Mouse (Mus musculus) liver, postnatal 0 days (tissue): ENCODE measurements around the gene Nckap1l. TPM values are rescaled to one million over a fixed set of nuclear protein-coding genes. Genes with fewer than 3 reads are reported as not detected.
A peak's percentile ranks its signal among the peaks of the same experiment; 100 is the strongest.

ENCODE experiments used
- ATAC-seq: fragments of 200-750 bp; cut with Nextera tagmentation; 2 replicates; pipeline ENCODE4 v1.8.0; 2017; ENCODE audit warnings: mild to moderate bottlenecking, moderate library complexity
- DNase-seq: peaks from one replicate; pipeline ENCODE4 v3.0.0-alpha.2; 2016
- H3K27ac ChIP-seq: fragments of 300-500 bp; sonication (generic); 2 replicates; pipeline ENCODE4 v1.5.1; 2014; ENCODE audit warnings: antibody characterized with exemption, moderate library complexity, mild to moderate bottlenecking, low read depth
- H3K27me3 ChIP-seq: fragments of 300-500 bp; sonication (generic); 2 replicates; pipeline ENCODE4 v1.6.1; 2014; ENCODE audit warnings: low read length, control low read depth, mixed read lengths; ENCODE audit not compliant: insufficient read depth
- H3K36me3 ChIP-seq: fragments of 300-500 bp; sonication (generic); replicated peaks from 2 replicates; pipeline ENCODE4 v1.6.1; 2014; ENCODE audit warnings: mild to moderate bottlenecking, control low read depth, low read length, moderate library complexity, mixed read lengths; ENCODE audit not compliant: insufficient read depth
- H3K4me1 ChIP-seq: fragments of 300-500 bp; sonication (generic); 2 replicates; pipeline ENCODE4 v1.6.1; 2014; ENCODE audit warnings: antibody characterized with exemption, mild to moderate bottlenecking, control low read depth; ENCODE audit not compliant: insufficient read depth
- H3K4me2 ChIP-seq: fragments of 300-500 bp; sonication (generic); 2 replicates; pipeline ENCODE4 v1.6.1; 2014; ENCODE audit warnings: low read depth, mild to moderate bottlenecking, low read length, moderate library complexity, mixed read lengths
- H3K4me3 ChIP-seq: fragments of 300-500 bp; sonication (generic); 2 replicates; pipeline ENCODE4 v1.5.1; 2014; ENCODE audit warnings: low read depth, low read length
- H3K9ac ChIP-seq: fragments of 300-500 bp; sonication (generic); replicated peaks from 2 replicates; pipeline ENCODE4 v1.6.1; 2014; ENCODE audit warnings: mild to moderate bottlenecking, moderate library complexity
- H3K9me3 ChIP-seq: fragments of 300-500 bp; sonication (generic); 2 replicates; pipeline ENCODE4 v1.6.1; 2016; ENCODE audit warnings: mild to moderate bottlenecking, control low read depth, low read length, mixed read lengths
- CTCF ChIP-seq: sonication (generic); IDR thresholded peaks from 2 replicates; pipeline ENCODE4 v1.5.1; 2016; ENCODE audit warnings: antibody characterized with exemption, low read depth
- EP300 ChIP-seq: IDR thresholded peaks from 2 replicates; pipeline ENCODE4 v1.6.1; 2016; ENCODE audit warnings: antibody characterized with exemption, low read depth, mild to moderate bottlenecking
- WGBS: fragments of 180-500 bp; shearing (Covaris S2); extraction: QIAGEN DNeasy Blood & Tissue Kit; methylation state at CpG from one replicate; pipeline ENCODE4 v1.1.7; 2014; ENCODE audit not compliant: insufficient replicate concordance; 5-methylcytosine and 5-hydroxymethylcytosine counted together
- polyA plus RNA-seq: library from polyadenylated mRNA; unstranded; fragments of >200 nt; fragmentation: Nextera tagmentation; extraction: Ambion mirVana; gene quantifications from 2 replicates; pipeline ENCODE4 v1.2.1, GENCODE M21; 2015

The Nckap1l gene
- polyA plus RNA-seq, 1 experiment from 2014 or later = 6.8 TPM

DNA sequence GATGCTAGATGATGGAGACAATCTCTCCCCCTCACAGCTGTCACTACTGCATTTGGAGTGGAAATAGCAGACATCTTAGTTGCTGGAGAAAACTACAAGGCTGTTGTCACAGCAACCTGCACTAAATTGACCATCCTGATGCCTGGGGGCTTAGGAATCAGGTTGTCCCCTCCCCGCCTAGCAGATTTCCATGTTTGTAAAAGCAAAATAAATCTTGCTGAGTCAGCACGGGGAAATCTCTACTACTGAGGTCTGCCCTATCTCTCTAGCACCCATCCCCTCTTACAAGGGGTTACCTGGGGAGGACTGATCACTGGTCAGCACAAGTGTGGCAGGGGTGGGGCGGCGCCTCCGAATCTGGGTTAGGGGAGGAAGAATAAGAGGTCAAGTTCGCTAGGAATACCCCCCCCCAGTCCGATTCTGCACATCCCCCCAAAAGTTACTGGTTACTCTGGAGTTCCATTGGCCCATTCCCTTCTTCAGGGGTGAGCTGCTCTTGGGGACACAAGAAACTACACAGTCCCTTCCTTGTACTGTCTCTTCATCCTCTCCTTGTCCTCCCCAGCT lies 80.5 kb downstream of the Nckap1l start:
- ATAC-seq = no peak

DNA sequence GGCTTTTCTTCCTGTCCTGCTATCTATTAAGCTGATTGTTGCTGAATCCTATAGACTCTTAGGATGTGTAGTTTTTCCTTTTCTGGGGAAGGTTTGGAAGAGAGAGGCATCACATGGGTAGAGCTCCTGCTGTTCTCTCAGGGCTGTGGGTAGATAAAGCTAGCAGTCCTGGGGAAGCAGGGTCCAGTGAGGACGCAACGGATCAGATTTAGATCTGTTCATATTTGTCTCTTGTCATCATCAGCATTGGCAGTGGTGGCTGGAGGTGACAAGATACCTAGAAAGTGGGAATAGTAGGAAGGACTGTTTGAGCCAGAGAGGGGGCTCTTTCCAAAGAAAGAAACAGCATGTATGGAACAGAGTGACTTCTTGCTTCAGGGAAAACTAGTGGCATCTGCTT lies 81.4 kb downstream of the Nckap1l start:
- no peaks in the 10 kb centered on the region for H3K4me1 ChIP-seq
- H3K36me3 ChIP-seq = no peaks in the 10 kb centered on the region
- no peak overlapping the region for H3K9ac ChIP-seq
- TF ChIP-seq CTCF (no peak), EP300 (no peak)
- H3K9me3 ChIP-seq = no peaks in the 10 kb centered on the region
- 59% methylated on average over 2 of the region's 2 CpGs for WGBS
- no peak for ATAC-seq
- no peak overlapping the region for H3K4me2 ChIP-seq
- H3K4me3 ChIP-seq = no peak overlapping the region
- no peak for DNase-seq
- no peak overlapping the region for H3K27ac ChIP-seq
- H3K27me3 ChIP-seq = peaks cover 24% of the 10 kb centered on the region

More for the DNA sequence above, 80.5 kb downstream of the Nckap1l start:
- H3K27me3 ChIP-seq = peaks cover 24% of the 10 kb centered on the region
- DNase-seq = no peak
- no peaks in the 10 kb centered on the region for H3K9me3 ChIP-seq
- 73% methylated on average over 7 of the region's 7 CpGs for WGBS
- no peak overlapping the region for H3K4me3 ChIP-seq
- no peak overlapping the region for H3K9ac ChIP-seq
- TF ChIP-seq EP300 (no peak), CTCF (no peak)
- H3K27ac ChIP-seq = no peak overlapping the region
- no peaks in the 10 kb centered on the region for H3K4me1 ChIP-seq
- no peaks in the 10 kb centered on the region for H3K36me3 ChIP-seq
- H3K4me2 ChIP-seq = no peak overlapping the region

DNA sequence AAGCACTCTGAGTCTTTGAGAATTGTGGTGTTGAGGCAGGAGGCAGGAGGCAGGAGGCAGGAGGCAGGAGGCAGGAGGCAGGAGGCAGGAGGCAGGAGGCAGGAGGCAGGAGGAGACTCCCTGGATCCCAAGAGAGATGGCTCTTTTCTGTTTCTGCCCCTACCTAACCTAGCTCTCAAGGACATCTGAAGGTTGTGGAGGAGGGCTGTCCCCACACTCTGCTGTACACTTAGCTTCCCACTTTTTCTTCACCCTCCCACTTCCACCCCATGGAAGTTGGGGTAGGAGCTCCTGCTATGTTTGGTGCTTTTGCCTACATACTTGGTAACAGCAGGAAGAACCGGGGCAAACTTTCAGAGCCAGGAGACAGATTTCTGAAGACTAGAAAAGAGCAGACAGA lies 82.2 kb downstream of the Nckap1l start:
- no peaks in the 10 kb centered on the region for H3K9me3 ChIP-seq
- 62% methylated on average over 1 of the region's 1 CpGs for WGBS
- peaks cover 24% of the 10 kb centered on the region for H3K27me3 ChIP-seq
- H3K9ac ChIP-seq = no peak overlapping the region
- no peak overlapping the region for H3K4me2 ChIP-seq
- no peaks in the 10 kb centered on the region for H3K36me3 ChIP-seq
- H3K4me3 ChIP-seq = no peak overlapping the region
- no peak for TF ChIP-seq CTCF
- no peak for TF ChIP-seq EP300
- H3K4me1 ChIP-seq = no peaks in the 10 kb centered on the region
- DNase-seq = peak; percentile 5
- ATAC-seq = no peak
- no peak overlapping the region for H3K27ac ChIP-seq

DNA sequence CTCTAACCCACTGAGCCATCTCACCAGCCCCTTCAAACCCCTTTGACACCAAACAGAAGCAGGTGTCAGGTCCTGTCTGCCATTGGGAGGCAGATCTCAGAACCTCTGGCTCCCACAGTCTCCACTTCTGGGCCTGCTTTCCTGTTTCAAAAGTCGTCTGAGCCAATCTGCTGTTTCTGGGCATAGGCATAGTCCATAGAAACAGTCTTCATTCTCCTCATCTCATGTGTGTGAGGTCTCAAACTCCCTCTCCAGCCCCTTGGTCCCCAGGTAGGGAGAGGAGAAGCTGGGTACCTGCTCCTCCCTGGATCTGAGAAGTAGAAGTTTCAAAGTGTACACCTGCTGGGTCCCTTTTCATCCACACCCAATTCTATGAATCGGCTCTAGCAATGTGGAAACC lies 82.9 kb downstream of the Nckap1l start:
- Histone ChIP-seq H3K9me3 (no peaks in the 10 kb centered on the region), H3K9ac (no peak overlapping the region), H3K27ac (no peak overlapping the region), H3K4me1 (no peaks in the 10 kb centered on the region), H3K4me3 (no peak overlapping the region), H3K4me2 (no peak overlapping the region), H3K27me3 (peaks cover 24% of the 10 kb centered on the region), H3K36me3 (no peaks in the 10 kb centered on the region)
- TF ChIP-seq CTCF (no peak), EP300 (no peak)
- no peak for ATAC-seq
- DNase-seq = peak; percentile 8
- 24% methylated on average over 2 of the region's 2 CpGs for WGBS

DNA sequence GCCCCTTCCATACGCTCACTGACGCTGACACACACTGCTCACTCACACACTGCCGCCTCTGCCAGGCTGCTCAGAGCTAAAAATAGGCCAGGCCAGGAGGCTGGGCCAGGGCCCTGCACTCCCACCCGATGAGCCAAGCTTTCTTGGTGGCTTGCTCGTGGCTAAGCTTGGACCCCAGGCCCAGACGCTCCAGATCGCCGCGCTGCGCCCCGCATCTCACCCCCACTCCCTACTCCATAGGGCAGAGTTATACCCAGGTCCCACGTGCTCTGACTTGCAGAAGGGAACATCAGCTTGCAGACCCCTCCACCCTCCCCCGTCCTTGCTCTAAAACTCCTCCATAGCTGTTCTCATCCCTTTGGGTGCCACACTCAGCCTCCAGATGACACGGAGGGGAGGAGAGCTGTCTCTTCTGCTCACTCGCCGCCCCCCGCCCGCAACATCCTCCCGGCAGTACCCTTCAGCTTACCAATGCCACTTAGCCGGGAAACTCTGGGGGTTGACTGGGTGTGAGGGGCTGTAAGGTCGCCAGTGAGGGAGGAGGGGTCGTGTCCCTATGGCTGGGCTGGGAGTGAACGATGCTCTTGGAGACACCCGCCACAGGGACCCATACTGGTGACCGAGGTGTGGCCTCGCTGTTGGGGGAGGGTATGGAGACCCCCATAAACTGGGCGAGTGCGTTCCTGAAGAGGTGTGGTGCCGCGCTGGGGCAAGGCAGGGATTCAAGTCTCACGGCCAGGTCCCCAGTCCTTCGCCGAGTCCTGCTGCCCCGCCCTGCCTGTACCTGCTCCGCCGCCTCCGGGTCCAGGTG lies 83.6 kb downstream of the Nckap1l start:
- no peaks in the 10 kb centered on the region for H3K4me1 ChIP-seq
- H3K9me3 ChIP-seq = no peaks in the 10 kb centered on the region
- peak overlapping the region; percentile 60 for H3K4me2 ChIP-seq
- ATAC-seq (no peak), DNase-seq (peak; percentile 12)
- no peaks in the 10 kb centered on the region for H3K36me3 ChIP-seq
- no peak overlapping the region; the same call in 1 of the 2 replicates for H3K9ac ChIP-seq
- H3K4me3 ChIP-seq = peak overlapping the region; percentile 32
- H3K27me3 ChIP-seq = peaks cover 24% of the 10 kb centered on the region
- TF ChIP-seq CTCF (no peak), EP300 (no peak)
- no peak overlapping the region for H3K27ac ChIP-seq
- WGBS = 2% methylated on average over 37 of the region's 37 CpGs

DNA sequence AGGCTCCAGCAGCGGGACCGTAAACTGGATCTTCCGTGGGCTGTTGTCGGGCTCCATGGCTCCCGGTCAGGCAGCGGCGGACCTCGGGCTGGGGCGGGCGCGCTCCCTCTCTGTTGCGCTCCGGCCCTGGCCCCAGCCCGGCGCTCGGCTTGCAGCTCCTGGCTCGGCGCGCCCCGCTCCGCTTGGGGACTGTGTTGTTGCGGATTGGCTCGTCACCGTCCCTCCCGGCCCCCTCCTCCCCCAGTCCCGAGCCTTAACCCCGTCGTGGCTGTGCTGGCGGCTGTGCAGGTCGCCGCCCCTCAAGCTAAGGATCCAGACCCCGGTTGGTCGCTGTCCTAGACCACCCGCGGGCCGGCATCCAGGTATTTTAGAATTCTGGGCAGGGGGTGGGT lies 84.2 kb downstream of the Nckap1l start, which contains the start of gene Ppp1r1a:
Ppp1r1a (minus strand) TSS at position 182 of the 392 bp plus-strand sequence.
- H3K27ac ChIP-seq = no peak within 1 kb of the TSS; the same call in 1 of the 2 replicates
- no peaks in the 10 kb centered on the region for H3K4me1 ChIP-seq
- H3K9me3 ChIP-seq = no peaks in the 10 kb centered on the region
- H3K4me3 ChIP-seq = peak within 1 kb of the TSS; percentile 32
- no peak for TF ChIP-seq EP300
- no peak for TF ChIP-seq CTCF
- DNase-seq = peak; percentile 53
- peak within 1 kb of the TSS; percentile 60 for H3K4me2 ChIP-seq
- peak; percentile 74 for ATAC-seq
- peaks cover 24% of the 10 kb centered on the region for H3K27me3 ChIP-seq
- H3K36me3 ChIP-seq = no peaks in the 10 kb centered on the region
- H3K9ac ChIP-seq = peak within 1 kb of the TSS; percentile 3; the same call in 1 of the 2 replicates
- whole genome bisulfite sequencing = 4% methylated on average over 33 of the region's 36 CpGs
